Mouse (Mus musculus) gastrocnemius, adult 18-20 months (tissue): ENCODE measurements around the gene Parl. TPM values are rescaled to one million over a fixed set of nuclear protein-coding genes. Genes with fewer than 3 reads are reported as not detected.

Source experiments
- DNase-seq: peaks from one replicate; pipeline ENCODE4 v3.0.0; 2021; ENCODE audit warnings: low spot score
- long read RNA-seq, 2 experiments: library from polyadenylated mRNA; stranded (forward); transcript quantifications; one replicate each; pipeline ENCODE4 v2.0.0; 2021
- total RNA-seq, 2 experiments: library from RNA; stranded (reverse); gene quantifications; 2 replicates each; pipeline ENCODE4 v1.2.3; 2021

Gene Parl
- 10 to 100 TPM; 61.3 to 68.5 TPM for total RNA-seq
- long read RNA-seq, experiment 1, transcript Parl-201 (10 exons, 1,348 nt) = major isoform, 55 of 62 reads
- long read RNA-seq, experiment 1, partial matches to known transcripts = 1 of 62 reads
- long read RNA-seq, experiment 1, other reads (novel, unspliced or antisense) = 5 of 62 reads
- long read RNA-seq, experiment 2, transcript Parl-201 (10 exons, 1,348 nt) = major isoform, 41 of 46 reads
- long read RNA-seq, experiment 2, partial matches to known transcripts = 2 of 46 reads
- long read RNA-seq, experiment 2, other reads (novel, unspliced or antisense) = 1 of 46 reads

DNA sequence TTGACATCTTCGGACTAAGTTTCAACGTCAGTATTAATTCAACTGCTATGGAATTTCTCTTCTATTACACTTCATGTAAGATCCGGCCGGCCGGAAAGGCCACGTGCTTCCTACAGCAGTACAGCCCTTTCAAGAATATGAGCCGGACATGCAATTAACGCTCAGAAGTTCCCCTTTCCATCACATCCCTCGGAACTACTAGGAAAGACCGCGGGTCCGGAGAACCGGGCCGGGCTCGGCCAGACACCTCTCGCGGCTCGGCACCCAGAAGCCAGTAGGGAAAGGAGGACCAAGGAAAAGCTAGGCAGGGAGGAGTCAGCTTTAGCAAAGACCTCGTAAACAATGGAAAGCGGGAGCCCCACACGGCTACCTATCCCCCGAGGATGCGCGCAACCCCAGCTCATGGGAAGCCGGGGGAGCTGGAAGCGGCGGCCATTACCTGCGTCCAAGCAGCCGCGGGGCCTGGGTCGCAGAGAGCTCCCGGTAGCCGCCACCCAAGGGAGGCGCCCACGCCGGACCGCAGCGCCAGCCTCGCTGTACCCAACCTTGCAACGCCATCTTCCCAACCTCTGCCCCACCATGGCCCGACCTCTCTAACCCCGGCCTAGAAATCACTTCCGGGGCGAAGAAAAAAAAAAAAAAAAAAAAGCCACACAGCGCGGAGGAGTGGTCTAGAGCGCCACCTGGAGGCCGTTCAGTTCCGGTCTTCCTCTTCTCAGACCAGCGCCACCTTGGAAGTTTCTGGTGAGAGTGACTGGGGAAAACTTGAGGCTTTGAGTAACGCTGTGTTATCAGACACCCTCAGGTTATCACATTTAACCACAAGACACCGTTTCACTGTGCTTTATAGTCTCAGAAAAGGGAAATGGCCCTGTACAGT lies at the start of gene Parl:
TSS of gene Parl (minus strand) at position 618 of the 880 bp plus-strand sequence.
- peak; percentile 80 for DNase-seq

DNA sequence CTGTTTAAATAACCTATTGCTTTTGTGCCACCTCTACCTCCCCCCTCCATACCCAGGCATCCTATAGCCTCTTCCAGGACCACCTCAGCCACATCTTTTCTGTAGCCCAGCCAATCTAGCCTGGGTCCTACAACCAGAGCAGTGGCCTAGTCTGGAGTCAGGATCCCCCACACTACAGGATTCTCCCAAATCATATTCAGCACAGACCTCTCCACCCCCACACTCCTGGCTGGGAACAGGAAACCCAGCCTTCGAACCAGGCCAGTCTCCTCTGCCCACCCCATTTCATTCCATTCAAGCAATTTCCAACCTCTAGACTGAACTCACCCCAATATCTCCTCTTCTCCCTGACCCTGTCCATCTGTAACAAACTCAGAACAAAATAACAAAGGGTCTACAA lies 43.3 kb upstream of the Parl start:
- DNase-seq = no peak

- DNase-seq = no peak
Measured at GRCm38 (mm10) chr16:20338616-20339015, 36.4 kb upstream of the Parl start.

GRCm38 (mm10) chr16:20334918-20335317 lies 32.7 kb upstream of the Parl start:
- no peak for DNase-seq

GRCm38 (mm10) chr16:20328306-20328705 lies 26.1 kb upstream of the Parl start:
- DNase-seq = no peak

DNA sequence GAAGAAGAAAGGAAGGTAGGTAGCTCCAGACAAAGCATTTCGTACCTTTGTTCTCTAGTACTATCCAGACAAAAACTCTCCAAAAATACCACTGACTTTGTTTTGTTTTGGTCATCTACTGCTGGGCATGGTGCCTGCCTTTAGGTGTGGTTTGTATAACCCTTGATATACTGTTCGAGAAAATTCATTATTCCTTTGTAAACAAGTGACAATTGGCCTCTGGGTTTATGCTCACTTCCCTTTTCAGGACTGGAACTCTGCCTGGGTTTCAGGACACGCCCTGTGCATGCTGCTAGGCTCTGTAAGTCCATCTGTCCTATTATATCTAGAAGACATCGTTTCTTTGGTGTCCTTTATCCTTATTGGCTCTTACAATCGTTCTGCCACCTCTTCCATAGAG lies 23.1 kb upstream of the Parl start, which contains the start of gene Cyp2ab1:
TSS of gene Cyp2ab1 (minus strand) at position 119 of the 400 bp plus-strand sequence.
- DNase-seq = no peak

DNA sequence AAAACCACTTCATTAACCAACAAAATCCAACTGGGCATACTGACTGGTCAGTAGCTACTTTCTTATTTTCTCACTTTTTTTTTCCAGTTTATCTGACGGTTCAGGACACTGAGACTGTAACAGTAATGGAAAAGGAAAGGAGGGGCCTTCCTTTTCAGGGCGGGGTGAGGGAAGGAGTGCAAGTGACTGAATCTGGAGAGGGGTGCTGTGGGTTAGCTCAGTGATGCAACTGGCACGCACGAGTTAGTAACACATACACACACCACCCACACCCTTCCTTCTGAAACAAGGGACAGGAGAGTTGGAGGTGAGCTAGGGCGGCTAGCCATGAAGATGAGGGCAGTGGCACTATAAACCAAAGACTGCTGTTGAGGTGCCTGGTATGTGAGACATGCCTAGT lies 21.7 kb upstream of the Parl start:
- DNase-seq = no peak

DNA sequence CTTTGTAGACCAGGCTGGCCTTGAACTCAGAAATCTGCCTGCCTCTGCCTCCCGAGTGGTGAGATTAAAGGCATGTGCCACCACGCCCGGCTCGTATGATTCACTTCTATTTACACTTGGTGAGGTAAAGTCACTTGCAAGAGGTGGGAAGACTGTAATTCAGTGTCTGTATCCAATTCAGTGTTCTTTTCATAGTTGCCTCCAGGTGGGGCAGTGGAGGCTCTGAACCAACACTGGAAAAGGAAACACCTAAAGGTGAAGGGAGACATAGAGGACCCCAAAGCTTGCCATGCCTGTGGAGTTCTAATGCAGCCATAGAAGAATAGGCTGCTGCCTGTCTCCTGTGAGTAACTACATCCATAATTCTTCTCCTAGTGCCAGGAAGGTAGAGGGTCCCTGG lies 20.1 kb upstream of the Parl start:
- no peak for DNase-seq

DNA sequence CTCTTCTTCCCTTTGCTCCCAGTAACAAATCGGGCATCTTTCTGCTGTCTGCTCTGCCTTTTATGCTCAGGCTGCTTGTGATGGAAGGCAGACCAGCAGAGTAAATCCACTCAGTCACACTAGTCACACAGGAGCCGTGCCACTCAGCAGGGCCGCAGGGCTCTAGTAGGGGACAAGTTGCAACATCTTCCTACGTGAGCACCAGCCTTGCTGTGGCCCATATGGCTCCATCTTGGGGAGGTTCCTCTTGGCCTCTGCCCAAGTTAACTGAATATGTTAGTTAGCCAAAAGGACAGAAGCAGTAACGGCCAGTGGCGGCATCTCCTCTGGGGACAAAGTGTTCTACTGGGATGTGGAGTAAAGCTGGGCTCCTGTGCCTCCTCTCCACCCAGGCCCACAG lies 14.6 kb upstream of the Parl start:
- no peak for DNase-seq

- DNase-seq = no peak
Measured at GRCm38 (mm10) chr16:20315266-20315665, 13.1 kb upstream of the Parl start.

- DNase-seq = no peak
Measured at GRCm38 (mm10) chr16:20312272-20312671, 10.1 kb upstream of the Parl start.

DNA sequence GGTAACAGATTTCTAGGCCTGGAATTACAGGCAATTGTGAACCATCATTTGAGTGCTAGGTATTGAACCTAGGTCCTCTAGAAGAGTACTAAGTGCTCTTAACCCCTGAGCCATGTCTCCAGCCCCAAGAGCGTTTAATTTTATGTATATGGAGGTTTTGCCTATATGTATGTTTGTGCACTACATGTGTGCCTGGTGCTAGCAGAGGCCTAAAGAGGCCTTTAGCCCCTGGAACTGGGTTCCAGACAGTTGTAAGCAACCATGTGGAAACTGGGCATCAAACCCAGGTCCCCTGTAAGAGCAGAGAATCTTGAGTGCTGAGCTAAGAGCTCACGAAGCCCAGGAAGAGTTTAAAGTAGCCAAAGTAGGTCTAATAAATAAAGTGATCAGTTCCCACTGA lies 2.1 kb downstream of the Parl start:
- DNase-seq = no peak

- DNase-seq = no peak
Measured at GRCm38 (mm10) chr16:20280238-20280637, 21.9 kb downstream of the Parl start.

GRCm38 (mm10) chr16:20279395-20279794 lies 22.8 kb downstream of the Parl start:
- DNase-seq = no peak

GRCm38 (mm10) chr16:20272994-20273393 lies 29.2 kb downstream of the Parl start:
- DNase-seq = no peak

- DNase-seq = no peak
Measured at GRCm38 (mm10) chr16:20271339-20271738, 30.8 kb downstream of the Parl start.

DNA sequence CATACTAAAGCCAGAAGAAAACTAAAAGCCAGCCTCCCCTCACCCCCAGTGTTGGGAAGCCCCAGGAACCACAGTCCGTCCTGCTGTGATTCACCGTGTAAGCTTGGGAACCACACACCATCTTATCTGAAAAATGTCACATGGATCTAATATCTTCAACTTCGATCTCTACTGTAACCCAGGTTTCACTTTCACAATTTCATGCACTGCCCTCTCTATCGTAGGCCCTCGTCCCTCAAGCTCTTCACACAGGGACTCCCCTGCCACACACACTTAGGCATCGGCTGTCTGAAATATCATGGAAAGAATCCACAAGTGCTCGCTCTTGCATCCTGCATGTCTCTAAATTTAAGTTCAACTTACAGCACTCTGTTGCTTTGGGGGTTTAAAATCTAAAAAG lies 37.1 kb downstream of the Parl start:
- DNase-seq = no peak

- no peak for DNase-seq
Measured at GRCm38 (mm10) chr16:20257926-20258325, 44.3 kb downstream of the Parl start.

GRCm38 (mm10) chr16:20248442-20249174 lies 53.6 kb downstream of the Parl start:
- no peak for DNase-seq

GRCm38 (mm10) chr16:20247103-20247502 lies 55.1 kb downstream of the Parl start:
- no peak for DNase-seq

- DNase-seq = no peak
Measured at GRCm38 (mm10) chr16:20240468-20241414, 61.4 kb downstream of the Parl start, which contains the start of gene Map6d1. Gene Map6d1 (minus strand): TSS chr16:20241358.
